Mouse (Mus musculus): ENCODE measurements at regions not wholly inside any gene's neighbourhood (a gene's known extent, or its start where the extent isn't known, plus 50 kb on each side); places are given as distances from the start of the nearest gene placed in this dataset.

DNA sequence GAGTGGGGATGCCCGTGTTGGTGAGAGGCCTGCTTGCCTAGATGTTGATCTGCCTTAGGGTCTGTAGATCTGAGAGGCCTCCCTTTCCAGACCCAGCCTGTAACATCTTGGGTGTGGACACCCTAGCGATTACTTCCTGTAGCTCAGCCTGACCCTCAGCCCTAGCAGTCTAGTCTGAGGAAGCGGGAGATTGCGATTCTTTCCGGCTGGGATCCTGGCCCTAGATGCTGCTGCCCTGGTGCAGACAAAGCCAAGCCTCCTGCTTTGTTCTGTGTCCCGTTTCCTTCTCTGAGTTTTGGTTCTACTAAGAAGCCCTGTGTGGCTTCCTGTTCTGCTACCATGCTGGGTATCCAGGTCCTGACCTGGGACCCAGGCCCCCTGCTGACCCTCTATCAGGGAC, 171.8 kb upstream of the Ubr2 start:
- in situ Hi-C loops (cut with MboI; ENCODE audit: unreplicated experiment in 2 of 2): no loop called here

DNA sequence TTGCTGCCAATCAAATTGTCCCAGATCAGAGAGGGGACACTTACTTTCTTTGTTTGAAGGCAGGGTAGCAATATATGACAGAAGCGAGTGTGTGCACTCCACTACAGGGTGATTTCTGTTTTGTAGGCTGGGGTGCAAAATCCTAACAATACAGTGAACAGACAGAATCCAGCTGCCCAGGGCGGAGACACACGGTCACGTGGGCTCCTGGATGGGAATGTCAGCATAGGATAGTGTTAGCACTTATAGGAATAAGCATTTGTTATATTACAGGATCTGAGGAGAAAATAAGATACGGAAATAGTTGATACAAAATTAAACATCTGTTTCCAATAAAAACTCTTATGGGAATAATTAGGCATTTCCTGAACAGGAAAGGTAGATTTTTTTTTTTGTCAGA, 169.1 kb upstream of the Ubr2 start:
- in situ Hi-C loops (cut with MboI; ENCODE audit: unreplicated experiment in 2 of 2): no loop called here

DNA sequence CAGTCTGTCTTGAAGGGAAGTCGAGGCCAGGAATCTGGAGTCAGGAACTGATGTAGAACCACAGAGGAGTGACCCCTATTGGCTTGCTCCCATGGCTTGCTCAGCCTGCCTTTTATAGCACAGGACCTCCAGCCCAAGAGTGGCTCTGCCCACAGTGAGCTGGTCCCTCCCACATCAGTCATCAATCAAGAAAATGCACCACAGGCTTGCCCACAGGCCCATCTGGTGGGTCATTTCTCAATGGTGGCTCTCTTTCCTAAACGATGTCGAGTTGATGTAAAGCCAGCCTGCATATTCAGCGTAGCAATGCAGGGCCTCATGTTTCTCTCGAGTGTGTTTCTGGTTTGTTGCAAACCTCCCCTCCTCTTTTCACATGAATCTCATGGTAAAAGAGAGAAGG, 168.3 kb upstream of the Ubr2 start:
- in situ Hi-C loops (cut with MboI; ENCODE audit: unreplicated experiment in 2 of 2): no loop called here

DNA sequence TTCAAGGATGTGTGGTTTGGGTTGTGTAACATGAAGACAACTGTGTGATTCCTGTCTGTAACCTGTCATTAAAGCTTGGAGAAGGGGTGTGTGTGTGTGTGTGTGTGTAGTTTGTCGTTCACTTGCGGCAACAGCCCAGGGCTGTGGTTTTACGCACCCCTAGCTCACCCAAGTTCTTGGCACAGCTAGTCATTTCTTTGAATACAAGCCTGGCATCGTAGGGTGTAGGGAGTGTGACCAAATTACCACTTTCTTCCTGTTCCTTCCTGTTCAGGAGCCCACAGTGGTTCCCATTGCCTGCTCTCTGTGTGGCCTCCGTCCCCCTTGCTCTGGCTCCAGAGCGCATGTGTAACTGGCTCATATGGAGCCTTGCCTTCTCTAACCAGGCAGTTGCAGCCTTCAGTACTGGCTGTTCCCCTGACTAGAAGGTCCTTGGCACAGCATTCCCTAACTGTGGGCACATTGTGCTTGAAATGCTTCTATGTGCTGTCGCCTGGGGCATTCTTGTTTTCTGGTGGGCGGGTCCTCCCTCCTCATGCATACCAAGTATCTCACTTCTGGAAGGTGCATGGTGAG, 167.4 kb upstream of the Ubr2 start:
- in situ Hi-C loops (cut with MboI; ENCODE audit: unreplicated experiment in 2 of 2): no loop called here

DNA sequence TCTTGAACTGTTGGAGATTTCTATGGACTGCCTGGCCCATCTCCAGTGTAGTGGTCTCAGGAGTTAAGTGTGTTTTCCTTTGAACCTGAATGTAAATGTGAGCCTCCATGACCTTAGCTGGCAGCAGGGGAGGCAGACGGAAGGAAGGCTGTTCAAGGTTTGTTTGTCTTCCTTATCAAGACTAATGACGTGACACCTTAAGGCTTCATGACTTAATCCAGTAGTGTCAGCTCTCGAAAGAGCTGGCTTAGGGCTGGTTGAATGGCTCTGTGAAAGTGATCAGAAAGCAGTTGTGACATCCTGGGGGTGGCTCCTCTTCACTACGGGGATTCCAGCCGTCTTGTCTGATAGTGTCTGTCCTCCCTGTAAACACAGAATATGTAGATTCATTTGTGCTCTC, 166.0 kb upstream of the Ubr2 start:
- in situ Hi-C loops (cut with MboI; ENCODE audit: unreplicated experiment in 2 of 2): no loop called here

DNA sequence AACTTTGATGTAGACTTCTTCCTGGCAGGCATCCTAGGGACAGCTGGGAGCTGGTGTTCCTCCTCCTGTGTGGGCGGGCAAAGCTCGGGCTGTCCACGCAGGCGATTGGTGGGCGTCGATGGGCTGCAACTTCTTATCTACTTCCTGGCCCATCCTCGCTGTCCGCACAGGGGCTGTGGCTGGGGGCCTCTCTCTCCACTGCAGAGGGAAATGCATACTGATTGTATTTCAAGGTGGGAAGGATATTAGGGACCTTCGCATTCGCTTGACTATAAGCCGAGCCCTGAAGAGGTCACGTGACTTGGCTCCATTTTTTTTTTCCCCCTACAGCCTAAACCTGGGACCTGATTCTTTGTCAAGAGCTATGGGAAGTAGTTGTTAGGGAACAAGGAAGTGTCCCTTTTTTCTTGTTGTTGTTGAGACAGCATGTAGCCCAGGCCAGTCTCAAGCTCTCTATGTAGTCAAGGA, 164.4 kb upstream of the Ubr2 start:
- in situ Hi-C loops (cut with MboI; ENCODE audit: unreplicated experiment in 2 of 2): no loop called here

DNA sequence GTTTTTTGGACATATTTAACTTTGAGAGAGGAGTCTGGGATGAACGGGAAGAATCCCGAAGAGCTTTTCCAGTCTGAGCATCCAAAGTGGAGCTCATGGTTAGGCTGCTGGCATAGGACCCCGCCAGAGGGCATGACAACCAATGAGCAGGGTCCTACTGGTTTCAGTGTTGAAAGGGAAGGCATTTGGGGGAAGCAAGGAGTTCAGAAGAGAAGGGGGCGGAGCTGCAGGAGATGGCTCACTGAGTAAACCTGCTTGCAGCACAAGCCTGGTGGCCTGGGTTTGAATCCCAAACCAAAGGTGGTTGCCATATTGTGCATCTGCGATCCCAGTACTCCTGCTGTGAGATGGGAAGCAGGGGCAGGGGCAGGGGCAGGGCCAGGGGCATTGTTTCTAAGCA, 161.4 kb upstream of the Ubr2 start:
- in situ Hi-C loops (cut with MboI; ENCODE audit: unreplicated experiment in 2 of 2): no loop called here

DNA sequence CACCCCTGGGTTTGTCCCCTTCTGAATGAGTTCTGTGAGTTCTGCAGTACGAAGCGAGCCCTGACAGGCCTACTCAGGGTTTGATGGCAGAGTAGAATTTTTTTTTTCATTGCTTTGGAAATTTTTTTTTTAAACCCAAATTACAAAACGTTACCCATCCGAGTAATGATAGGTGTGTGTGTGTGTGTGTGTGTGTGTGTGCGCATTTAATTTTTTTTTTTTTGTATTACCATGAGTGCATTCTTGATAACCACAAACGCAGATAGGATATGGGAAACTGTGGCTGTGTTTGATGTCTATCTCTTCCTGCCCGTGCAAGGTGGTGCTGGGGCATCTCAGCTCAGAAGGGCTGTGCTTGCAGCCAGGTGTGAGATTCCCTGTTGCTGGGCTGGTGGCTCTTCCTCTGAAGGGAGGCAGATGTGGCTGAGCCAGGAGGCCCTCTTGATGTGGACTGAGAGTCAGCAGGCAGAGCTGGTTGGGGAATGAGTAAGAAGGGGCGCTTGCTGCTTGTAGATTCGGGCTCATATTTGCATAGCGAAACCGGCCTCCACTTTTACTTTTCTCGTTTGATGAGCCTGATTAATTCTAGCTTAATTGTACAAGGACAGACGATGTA, 160.7 kb upstream of the Ubr2 start:
- in situ Hi-C loops (cut with MboI; ENCODE audit: unreplicated experiment in 2 of 2): no loop called here

DNA sequence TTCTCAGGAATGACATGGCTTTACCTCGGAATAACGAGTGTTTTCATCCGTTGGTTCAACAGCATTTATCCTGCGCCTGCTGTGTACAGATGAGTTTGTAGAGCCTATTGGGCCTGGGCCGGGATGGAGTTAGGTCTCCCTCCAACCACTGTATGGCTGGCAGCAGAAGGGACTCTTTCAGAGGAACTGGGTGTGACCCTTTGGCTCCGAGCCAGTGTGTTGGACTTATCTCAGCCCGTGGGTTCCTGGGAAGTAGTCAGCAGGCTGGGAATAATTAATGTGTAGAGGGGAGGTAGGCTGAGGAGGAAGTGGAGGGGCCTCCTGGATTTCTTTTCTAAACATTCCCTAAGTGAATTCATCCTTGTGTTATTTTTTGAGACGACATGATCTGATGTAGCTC, 157.7 kb upstream of the Ubr2 start:
- in situ Hi-C loops (cut with MboI; ENCODE audit: unreplicated experiment in 2 of 2): no loop called here

DNA sequence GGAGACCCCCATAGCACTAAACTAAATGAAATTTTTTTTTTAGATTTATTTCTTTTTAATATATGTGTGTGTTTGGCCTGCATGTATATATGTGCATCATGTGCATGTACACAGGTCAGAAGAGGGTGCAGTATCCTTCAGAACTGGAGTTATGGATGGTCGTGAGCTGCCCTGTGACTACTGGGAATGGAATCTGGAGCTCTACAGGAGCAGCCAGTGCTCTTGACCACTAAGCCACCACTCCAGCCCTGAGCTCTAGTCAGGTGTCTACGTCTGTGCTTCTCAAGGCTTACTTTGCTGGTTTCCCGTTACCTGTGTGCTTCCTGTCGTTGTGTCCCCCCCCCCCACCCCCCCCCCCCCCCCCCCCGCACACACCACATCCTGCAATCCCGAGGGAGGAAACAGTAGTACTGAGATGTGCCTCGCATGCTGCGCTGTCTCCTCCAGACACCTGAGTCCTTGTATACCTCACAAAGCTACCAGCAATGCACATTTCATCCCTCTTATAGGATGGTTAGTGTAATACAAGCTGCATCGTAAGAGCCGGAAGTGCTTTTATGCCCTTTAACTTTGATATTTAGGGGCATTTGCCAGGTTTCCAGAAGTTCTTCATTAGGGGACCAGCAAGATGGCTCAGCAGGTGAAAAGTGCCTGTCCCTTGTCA, 153.5 kb upstream of the Ubr2 start:
- in situ Hi-C loops (cut with MboI; ENCODE audit: unreplicated experiment in 2 of 2): no loop called here

DNA sequence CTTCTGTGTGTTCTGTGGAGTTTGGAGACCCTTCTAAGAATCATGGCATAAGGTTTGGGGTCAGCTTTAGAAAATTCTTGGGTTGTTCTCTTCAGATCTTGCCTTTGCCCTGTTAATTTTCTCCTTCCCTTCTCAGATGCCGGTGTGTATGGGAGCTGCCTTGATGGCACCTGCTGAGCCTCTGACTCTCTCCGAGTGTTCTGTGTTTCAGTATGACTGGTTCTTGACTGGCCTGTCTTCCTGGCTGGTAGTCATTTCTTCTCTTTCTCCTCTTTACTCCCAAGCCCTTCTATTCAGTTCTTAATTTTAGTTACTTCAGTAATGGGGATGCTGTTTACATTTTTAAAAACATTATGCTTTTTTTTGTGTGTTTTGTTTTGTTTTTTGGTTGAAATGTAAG, 152.1 kb upstream of the Ubr2 start:
- in situ Hi-C loops (cut with MboI; ENCODE audit: unreplicated experiment in 2 of 2): no loop called here

DNA sequence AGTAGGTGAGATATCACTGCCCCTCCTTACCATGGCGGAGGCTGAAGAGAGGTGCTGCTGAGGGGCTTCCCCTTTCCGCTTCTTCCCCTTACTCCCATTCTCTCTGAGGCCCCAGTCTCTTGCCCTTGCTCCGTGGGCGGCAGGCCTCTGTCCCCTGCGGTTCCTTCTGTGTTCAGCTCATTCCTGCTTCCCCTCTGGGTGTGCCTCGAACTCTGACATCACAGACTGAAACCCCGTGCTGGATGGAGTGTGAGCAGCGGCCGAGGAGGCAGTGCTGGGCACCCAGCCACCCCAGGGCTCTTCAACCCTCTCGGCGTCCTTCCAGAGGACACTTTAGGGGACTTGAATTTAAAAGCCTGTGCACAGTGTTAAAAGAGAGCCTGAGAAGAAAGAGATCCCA, 145.9 kb upstream of the Ubr2 start:
- in situ Hi-C loops (cut with MboI; ENCODE audit: unreplicated experiment in 2 of 2): no loop called here

DNA sequence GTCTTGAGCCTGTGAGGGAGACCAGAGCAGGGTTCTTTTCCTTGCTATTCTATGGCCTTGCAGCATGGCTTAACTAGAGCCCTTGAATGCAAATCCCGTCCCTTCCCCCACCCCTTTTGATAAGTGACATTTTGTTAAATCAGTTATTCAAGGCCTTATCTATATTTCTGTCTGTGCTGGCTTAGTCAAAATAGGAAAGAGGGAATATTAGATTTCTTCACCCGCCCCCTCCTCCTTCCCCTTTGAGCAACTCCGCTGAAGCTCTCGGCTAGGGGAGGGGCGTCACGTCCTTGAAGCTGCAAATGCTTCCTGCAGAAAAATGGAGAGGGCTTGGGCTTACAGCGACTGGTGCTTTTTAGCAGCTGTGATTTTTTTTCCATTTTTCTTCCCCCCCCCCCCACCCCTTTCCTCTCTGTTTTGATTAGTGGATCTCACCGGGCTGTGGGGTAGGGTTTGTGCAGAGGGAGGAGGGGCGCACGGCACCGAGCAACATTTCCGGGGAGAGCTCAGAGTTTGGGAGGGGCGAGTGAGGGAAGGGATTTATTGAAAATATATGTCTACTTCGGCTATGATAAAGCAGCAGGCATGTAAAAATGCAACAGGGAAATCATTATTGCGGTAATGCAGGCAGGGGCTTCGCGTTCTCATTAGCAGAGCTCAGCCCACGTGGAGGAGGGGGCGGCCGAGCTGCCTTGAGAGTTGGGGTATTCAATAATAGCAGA, 141.4 kb upstream of the Ubr2 start:
- in situ Hi-C loops (cut with MboI; ENCODE audit: unreplicated experiment in 2 of 2): no loop called here

DNA sequence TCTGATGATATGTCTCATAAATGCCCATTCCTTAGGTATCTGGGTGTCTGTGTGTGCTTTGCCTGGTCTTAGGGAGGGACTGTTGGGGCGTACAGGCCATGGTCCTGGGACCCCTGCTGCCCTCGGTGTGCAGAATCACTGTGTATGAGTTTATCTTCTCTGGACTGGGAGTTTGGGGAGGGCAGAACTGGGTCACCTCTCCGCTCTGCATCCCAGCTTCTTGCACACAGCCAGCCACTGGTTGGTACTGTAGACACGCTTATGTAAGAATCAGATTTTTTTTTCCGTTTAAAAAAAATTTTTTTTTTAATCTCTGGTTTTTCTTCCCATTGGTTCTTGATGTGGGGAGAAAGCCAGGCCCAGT, 140.8 kb upstream of the Ubr2 start:
- in situ Hi-C loops (cut with MboI; ENCODE audit: unreplicated experiment in 2 of 2): no loop called here

DNA sequence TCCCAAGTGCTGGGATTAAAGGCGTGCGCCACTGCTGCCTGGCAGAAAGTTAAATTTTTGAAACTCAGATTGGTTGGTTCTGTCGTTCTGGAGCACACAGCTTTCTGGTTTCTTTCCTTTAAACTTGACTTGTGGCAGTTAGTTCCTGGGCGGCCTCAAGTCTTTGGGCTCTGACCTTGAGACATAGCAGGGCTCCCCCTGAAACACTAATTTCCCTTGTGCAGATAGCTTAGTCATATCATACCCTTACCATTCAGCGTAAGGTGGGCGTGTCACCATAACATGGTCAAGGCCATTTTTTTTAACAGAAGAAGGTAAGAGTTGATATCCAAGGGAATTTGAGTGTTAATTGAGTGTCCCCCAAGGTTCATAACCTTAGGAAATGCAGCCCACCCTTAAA, 140.3 kb upstream of the Ubr2 start:
- in situ Hi-C loops (cut with MboI; ENCODE audit: unreplicated experiment in 2 of 2): no loop called here

DNA sequence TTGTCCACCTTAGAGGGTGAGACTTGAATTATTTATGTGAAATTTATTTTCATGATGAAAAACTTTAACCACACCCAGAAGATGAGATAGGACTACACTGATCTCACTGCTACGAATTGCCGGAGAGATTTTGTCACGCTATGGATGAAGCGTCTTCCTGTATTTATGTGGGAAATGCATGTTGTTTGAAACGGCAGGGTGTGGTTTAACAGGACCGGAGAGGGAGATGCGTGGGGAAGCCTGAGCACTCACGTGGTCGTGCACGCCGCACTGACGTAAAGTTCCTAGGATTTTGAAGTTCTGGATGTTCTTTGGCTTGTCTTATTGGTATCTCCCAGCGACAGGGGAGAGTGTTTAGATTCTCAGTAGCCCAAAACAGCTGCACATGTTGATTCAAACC, 139.3 kb upstream of the Ubr2 start:
- in situ Hi-C loops (cut with MboI; ENCODE audit: unreplicated experiment in 2 of 2): no loop called here

DNA sequence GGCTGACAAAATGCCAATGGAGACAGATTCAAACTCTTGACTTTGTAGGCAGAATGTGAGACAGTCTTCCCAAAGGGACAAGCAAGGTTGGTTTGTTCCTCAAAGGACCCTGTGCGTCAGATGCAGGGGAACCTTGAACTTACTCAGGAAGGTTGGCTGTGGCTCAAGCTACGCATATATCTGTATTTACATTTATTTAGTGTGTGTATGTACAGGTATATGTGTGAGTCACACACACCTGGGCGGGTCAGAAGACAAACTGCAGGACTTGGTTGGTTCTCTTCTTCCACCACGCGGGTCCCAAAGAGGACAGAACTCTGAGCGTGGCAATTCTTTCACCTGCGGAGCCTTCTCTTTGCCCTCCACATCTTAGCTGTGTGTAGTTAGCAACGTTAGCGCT, 138.8 kb upstream of the Ubr2 start:
- in situ Hi-C loops (cut with MboI; ENCODE audit: unreplicated experiment in 2 of 2): no loop called here

DNA sequence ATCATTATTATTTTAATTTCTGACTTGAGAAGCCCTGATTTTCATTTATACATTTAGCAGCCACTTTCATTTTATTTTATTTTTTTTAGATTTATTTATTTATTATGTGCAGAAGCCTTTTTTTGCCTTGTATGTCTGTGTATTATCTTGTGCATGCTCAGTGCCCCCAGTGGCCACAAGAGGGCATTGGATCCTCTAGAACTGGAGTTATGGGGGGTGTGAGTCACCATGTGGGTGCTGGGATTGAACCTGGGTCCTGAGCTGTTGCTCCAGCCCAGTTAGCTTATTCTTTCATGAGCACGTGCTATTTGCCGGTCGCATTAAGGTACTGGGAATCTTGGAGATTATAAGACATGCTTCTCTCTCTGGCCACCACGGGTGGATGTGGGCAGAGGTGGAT, 136.3 kb upstream of the Ubr2 start:
- in situ Hi-C loops (cut with MboI; ENCODE audit: unreplicated experiment in 2 of 2): no loop called here

DNA sequence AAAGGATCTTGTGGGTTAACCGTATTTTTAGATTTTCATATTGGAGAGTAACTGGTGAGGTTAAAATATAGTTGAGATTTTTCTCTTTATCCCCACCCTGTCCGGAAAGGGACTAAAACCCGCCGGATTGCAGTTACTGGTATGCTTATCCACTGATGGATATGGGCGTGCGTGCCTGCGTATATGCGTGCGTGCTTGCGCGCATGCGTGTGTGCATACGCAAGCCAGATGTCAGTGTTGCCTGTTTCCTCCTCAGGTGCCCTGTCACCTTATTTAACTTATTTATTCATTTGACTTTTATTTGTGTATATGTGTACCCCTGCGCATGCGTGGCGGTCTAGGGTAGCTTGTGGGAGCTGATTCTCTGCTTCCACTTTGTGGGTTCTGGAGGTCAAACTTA, 135.2 kb upstream of the Ubr2 start:
- in situ Hi-C loops (cut with MboI; ENCODE audit: unreplicated experiment in 2 of 2): no loop called here

DNA sequence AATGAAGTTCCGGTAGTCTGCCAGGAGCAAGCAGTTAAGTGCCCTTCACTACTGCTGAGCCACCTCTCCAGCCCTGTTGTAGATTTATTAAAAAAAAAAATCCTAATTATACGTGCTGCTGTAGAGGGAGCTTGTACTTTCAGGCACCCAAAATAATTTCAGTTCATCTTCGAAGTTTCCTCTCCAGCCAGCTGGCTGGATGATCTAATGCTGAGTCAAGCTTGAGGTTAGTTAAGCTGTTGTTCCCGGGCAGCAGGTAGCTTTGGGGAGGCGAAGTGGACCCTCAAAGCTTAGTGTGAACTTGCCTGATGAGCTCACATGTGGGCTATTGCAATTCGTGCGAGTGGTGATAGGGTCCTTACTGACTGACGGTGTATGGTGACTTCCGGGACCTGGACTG, 134.6 kb upstream of the Ubr2 start:
- in situ Hi-C loops (cut with MboI; ENCODE audit: unreplicated experiment in 2 of 2): no loop called here

DNA sequence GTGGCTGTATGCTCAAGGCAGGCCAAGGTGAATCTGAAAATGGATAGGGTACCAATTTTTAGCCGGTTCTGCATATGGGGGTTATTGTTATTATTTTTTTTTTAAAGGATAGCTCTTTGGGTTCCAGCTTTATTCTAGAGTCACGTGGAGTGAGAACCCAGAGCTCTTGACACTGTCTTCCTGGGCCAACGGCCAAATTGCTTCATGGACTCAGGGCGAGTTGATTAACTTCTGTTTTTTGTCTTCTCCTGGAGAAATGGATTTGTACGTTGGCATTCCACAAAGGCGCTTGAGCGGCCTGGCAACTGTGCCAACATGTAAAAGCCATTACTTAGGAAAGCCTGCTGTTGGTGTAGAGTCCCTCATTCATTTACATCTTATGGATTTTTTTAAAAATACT, 134.1 kb upstream of the Ubr2 start:
- in situ Hi-C loops (cut with MboI; ENCODE audit: unreplicated experiment in 2 of 2): no loop called here

DNA sequence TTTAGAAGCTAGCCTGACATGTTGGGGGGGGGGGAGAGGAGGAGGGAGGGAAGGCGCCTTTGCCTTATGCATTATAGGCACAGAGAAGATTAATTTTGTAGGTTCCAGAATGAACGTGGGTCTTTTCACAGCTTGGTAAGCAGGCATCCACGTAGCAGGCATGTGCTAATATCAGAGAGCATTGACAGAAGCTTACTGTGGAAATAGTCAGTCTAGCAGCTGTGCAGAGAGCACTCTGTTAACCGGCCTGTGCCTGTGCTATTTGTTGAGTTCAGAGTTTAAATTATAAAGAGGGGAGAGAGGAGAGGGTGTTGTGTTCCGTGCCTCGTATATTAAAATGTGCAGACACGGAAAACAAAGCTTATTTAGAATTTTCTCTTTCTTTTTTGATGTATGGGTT, 133.5 kb upstream of the Ubr2 start:
- in situ Hi-C loops (cut with MboI; ENCODE audit: unreplicated experiment in 2 of 2): no loop called here
